Mouse (Mus musculus) limb, embryonic 15.5 days (tissue): Measurements from ENCODE around the gene Mroh8. TPM values are rescaled to one million over a fixed set of nuclear protein-coding genes. Genes with fewer than 3 reads are reported as not detected.

ENCODE experiments used
- ATAC-seq: fragments of 200-750 bp; cut with Nextera tagmentation; 2 replicates; pipeline ENCODE4 v1.8.0; 2017; ENCODE audit warnings: low read depth, moderate TSS enrichment; ENCODE audit not compliant: insufficient number of reproducible peaks, low FRiP score, low TSS enrichment
- H3K27ac ChIP-seq: fragments of 300-500 bp; sonication (generic); 2 replicates; pipeline ENCODE4 v1.5.1; 2015; ENCODE audit warnings: moderate library complexity, mild to moderate bottlenecking, inconsistent platforms
- H3K27me3 ChIP-seq: fragments of 300-500 bp; sonication (generic); 2 replicates; pipeline ENCODE4 v1.6.1; 2015; ENCODE audit warnings: inconsistent platforms
- H3K36me3 ChIP-seq: fragments of 300-500 bp; sonication (generic); 2 replicates; pipeline ENCODE4 v1.6.1; 2015; ENCODE audit warnings: inconsistent platforms
- H3K4me1 ChIP-seq: fragments of 300-500 bp; sonication (generic); 2 replicates; pipeline ENCODE4 v1.6.1; 2015; ENCODE audit warnings: inconsistent platforms
- H3K4me2 ChIP-seq: fragments of 300-500 bp; sonication (generic); 2 replicates; pipeline ENCODE4 v1.6.1; 2015; ENCODE audit warnings: mild to moderate bottlenecking, inconsistent platforms
- H3K4me3 ChIP-seq: fragments of 300-500 bp; sonication (generic); 2 replicates; pipeline ENCODE4 v1.5.1; 2015; ENCODE audit warnings: mild to moderate bottlenecking, inconsistent platforms
- H3K9ac ChIP-seq: fragments of 300-500 bp; sonication (generic); 2 replicates; pipeline ENCODE4 v1.6.1; 2015; ENCODE audit warnings: inconsistent platforms
- H3K9me3 ChIP-seq: fragments of 300-500 bp; sonication (generic); 2 replicates; pipeline ENCODE4 v1.6.1; 2016; ENCODE audit warnings: inconsistent platforms
- WGBS: fragments of 180-500 bp; shearing (Covaris S2); methylation state at CpG from one replicate; pipeline ENCODE4 v1.1.7; 2015; 5-methylcytosine and 5-hydroxymethylcytosine counted together
- polyA plus RNA-seq: library from polyadenylated mRNA; unstranded; fragments of >200 nt; fragmentation: Nextera tagmentation; extraction: Ambion mirVana; gene quantifications from 2 replicates; pipeline ENCODE4 v1.2.1, GENCODE M21; 2015

Mroh8 gene
- polyA plus RNA-seq, 1 experiment from 2014 or later, result 1.0 TPM

DNA sequence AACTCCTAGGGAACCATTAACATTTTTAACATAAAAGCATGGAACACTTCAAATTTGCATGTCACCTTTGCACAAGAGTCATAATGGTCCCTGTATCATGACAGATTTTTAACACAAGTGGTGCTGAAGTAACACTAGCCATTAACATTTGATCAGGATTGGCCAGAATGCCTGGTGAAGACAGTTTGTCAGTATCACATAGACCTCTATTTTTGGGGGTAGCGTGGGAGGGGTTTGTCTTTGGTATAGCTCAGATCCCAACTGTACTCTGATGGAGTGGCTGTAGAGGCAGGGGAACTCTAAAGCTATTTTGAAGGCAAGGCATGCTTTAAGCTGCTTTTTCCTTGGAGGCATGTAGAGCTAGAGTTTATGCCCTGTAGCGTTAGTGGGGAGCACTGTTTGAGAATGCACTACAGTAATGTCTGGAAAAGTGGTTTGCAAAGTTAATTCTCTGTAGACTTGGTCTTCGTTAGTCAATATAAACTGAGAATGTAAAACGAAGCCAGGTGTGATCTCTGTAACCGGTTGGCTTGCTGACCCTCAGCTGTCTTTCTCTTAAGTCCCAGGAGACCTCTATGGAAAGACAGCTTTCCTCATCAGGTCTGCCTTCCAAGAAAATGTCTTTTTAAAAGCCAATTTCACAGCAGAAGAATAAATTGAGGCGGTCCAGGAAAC, 31.8 kb upstream of the Mroh8 start:
- H3K4me3 ChIP-seq, result no peak overlapping the region
- H3K4me1 ChIP-seq, result peaks cover 6% of the 10 kb centered on the region
- no peak overlapping the region for H3K27ac ChIP-seq
- peaks cover 74% of the 10 kb centered on the region for H3K36me3 ChIP-seq
- no peaks in the 10 kb centered on the region for H3K27me3 ChIP-seq
- H3K4me2 ChIP-seq, result no peak overlapping the region
- no peaks in the 10 kb centered on the region for H3K9me3 ChIP-seq
- WGBS, result 78% methylated on average over 6 of the region's 6 CpGs
- H3K9ac ChIP-seq, result no peak overlapping the region
- ATAC-seq, result no peak

DNA sequence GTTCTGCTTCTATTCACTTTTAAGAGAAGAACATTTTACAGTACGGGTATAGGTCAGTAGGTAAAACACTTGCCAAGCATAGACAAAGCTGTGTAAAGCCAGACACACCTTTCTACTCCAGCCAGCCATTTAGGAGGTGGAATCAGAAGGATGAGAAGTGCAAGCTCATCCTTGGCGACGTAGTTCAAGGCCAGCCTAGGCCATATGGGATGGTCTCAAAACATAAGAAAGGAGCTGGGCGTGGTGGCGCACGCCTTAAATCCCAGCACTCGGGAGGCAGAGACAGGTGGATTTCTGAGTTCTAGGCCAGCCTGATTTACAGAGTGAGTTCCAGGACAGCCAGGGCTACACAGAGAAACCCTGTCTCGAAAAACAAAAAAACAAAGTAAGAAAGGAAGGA, 30.3 kb upstream of the Mroh8 start:
- WGBS, result 90% methylated on average over 8 of the region's 8 CpGs

DNA sequence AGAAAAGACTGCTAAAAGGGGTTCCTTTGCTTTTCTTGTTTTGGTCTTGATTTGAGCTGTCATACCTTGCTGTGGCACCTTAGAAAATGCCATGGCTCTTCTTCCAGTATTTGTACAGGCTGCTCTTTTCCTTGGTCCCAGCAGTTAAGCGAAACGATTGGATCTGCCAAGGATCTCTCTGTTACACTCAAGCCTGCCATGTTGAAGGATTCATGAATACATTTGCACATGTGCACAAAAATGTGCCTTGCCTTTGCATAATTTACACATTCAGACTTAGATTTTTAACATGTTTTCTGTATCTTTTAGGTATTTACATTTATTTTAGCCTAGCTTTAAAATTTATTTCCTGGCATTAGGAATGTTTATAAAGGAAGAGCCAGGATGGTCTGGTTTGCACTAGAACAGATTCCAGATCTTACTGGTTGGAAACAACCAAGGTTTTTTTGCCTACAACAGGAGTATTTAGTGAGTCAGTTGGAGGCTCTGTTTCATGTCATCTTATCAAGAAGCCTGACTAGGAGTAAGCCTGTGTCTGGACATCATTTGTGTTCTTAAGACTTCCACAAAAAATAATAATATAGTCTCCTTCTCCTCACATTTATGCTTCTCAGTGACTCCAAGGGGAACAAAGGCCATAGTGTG, 29.0 kb upstream of the Mroh8 start:
- Histone ChIP-seq H3K4me2 (no peak overlapping the region), H3K27ac (no peak overlapping the region; the same call in 1 of the 2 replicates), H3K9ac (no peak overlapping the region), H3K27me3 (no peaks in the 10 kb centered on the region), H3K9me3 (no peaks in the 10 kb centered on the region), H3K4me1 (peaks cover 13% of the 10 kb centered on the region), H3K4me3 (no peak overlapping the region), H3K36me3 (peaks cover 63% of the 10 kb centered on the region)
- ATAC-seq, result no peak
- 85% methylated on average over 2 of the region's 2 CpGs for WGBS

More for the DNA sequence above, 30.3 kb upstream of the Mroh8 start:
- Histone ChIP-seq H3K4me1 (peaks cover 13% of the 10 kb centered on the region), H3K4me3 (no peak overlapping the region), H3K27ac (no peak overlapping the region), H3K9me3 (no peaks in the 10 kb centered on the region), H3K9ac (no peak overlapping the region), H3K27me3 (no peaks in the 10 kb centered on the region), H3K36me3 (peaks cover 63% of the 10 kb centered on the region), H3K4me2 (no peak overlapping the region)
- ATAC-seq, result no peak

DNA sequence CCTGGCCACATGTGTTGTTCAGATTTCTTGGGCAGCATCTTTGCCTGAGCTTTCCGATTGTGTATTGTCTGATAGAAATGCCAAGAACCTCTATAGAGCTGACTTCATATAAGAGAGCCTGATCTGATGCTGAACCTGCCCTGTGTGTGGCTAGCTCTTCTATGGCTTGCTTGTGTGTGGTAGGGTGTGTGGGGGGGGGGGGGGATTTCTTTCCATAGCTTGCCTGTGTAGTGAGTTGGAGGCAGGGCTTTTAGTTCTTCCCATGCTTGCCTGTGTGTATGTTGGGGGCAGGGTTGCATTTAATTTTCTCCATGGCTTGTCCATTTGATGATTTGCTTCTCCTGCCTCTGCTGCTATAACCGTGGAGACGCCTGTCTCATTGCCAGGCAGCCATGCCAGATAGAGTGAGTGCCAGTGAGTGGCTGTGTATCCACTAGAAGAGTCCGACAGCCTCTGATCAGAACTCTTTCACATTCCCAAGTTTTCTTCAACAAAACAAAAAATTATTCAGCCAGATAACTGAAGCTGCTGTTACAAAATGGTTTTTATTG, 28.4 kb upstream of the Mroh8 start:
- Histone ChIP-seq H3K4me3 (no peak overlapping the region), H3K9me3 (no peaks in the 10 kb centered on the region), H3K4me2 (no peak overlapping the region), H3K9ac (no peak overlapping the region), H3K36me3 (peaks cover 63% of the 10 kb centered on the region), H3K27me3 (no peaks in the 10 kb centered on the region), H3K4me1 (peaks cover 13% of the 10 kb centered on the region), H3K27ac (peak overlapping the region; percentile 43; the same call in 1 of the 2 replicates)
- WGBS, result 74% methylated on average over 4 of the region's 4 CpGs
- no peak for ATAC-seq

DNA sequence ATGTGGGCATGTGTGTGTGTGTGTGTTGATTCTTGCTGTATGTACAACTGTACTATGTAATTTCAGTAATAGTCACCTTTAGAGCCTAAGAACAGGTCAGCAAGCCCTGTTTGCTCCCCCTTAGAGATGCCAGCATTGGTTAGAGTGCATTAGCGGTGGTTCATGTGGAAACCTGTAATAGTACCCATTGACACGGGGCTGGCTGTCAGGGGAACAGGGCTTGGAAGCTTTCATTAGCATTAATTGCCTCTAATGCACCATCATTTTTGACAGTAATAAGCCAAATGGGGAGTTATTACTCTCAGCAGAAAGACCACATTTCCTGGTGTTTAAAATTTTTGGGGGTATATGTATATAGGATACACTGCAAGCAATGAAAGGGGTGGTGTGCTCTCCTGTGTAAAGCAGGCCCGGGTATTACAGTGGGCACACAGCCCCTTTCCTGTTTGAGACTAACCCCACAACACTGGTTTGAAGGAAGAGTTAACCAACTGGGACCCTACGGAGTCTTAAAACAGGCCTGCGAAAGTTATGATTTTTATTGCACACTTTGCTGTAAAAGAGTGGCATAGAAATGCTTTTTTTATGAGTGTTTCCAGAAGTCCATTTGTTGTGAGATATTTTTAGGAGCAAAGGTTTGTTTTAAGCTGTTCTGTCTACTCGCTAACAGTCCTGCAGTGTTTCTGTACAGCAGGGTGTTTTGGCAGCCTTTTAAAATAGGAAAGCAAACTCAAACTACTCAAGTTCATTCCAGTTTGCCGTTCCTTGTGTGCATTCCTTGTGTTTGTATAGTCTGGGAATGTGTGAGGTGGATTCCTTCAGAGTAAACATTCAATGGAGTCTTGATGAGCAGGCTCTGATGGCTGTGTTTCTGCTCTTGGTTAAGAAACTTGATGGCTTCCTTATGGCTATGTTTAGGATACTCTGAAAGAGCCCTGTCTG, 27.0 kb upstream of the Mroh8 start:
- Histone ChIP-seq H3K27ac (peak overlapping the region; percentile 43), H3K9me3 (no peaks in the 10 kb centered on the region), H3K36me3 (peaks cover 61% of the 10 kb centered on the region), H3K9ac (no peak overlapping the region), H3K4me2 (no peak overlapping the region), H3K27me3 (no peaks in the 10 kb centered on the region), H3K4me3 (no peak overlapping the region), H3K4me1 (peaks cover 13% of the 10 kb centered on the region)
- peak; percentile 46; the same call in 1 of the 2 replicates for ATAC-seq
- 39% methylated on average over 7 of the region's 7 CpGs for WGBS

DNA sequence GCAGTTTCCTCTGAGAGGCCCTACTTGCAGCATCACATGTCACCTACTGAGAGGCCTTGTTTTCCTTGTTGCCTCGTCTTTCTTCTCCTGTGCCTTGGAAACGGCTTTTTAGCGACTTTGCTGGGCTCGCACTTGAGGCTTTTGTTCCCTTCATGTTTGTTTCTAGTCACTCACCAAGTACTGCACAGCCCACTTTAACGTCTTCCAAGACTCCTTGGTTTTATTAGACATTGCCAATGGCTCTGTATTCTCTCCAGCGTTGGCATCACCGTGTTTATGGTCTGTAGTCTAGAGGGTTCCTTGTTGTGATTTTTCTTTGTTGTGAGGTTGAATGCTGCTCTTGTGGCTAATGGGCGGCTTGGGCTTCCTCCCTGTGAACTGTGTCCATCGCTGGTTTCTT, 23.7 kb upstream of the Mroh8 start:
- H3K27ac ChIP-seq, result no peak overlapping the region
- H3K4me1 ChIP-seq, result peaks cover 13% of the 10 kb centered on the region
- peaks cover 64% of the 10 kb centered on the region for H3K36me3 ChIP-seq
- no peak for ATAC-seq
- H3K9me3 ChIP-seq, result no peaks in the 10 kb centered on the region
- no peak overlapping the region for H3K4me2 ChIP-seq
- 80% methylated on average over 9 of the region's 9 CpGs for WGBS
- no peak overlapping the region for H3K4me3 ChIP-seq
- H3K9ac ChIP-seq, result no peak overlapping the region
- no peaks in the 10 kb centered on the region for H3K27me3 ChIP-seq

DNA sequence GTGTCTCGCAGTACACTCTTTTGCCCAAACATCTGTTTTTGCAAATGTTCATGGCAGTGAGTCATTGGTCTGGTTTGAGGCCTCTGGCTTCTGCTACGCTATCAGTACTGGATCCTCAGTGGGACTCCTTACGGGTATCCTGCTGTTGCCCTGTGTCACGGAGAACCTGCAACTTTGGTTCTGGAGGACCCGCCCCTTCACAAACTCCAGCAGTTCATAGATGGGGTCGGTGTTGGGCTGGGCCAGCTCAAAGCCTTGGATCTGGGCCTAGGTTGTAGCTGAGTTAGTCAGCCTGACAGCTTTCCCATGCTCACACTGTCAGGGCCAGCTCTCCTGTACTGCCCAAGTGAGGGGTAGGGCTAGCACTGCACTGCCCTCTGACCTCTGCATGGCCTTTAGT, 20.7 kb upstream of the Mroh8 start:
- ATAC-seq, result no peak
- Histone ChIP-seq H3K4me3 (no peak overlapping the region), H3K27ac (no peak overlapping the region), H3K4me2 (no peak overlapping the region), H3K36me3 (peaks cover 91% of the 10 kb centered on the region), H3K4me1 (no peaks in the 10 kb centered on the region), H3K9me3 (no peaks in the 10 kb centered on the region), H3K9ac (no peak overlapping the region), H3K27me3 (no peaks in the 10 kb centered on the region)
- WGBS, result 86% methylated on average over 6 of the region's 6 CpGs

DNA sequence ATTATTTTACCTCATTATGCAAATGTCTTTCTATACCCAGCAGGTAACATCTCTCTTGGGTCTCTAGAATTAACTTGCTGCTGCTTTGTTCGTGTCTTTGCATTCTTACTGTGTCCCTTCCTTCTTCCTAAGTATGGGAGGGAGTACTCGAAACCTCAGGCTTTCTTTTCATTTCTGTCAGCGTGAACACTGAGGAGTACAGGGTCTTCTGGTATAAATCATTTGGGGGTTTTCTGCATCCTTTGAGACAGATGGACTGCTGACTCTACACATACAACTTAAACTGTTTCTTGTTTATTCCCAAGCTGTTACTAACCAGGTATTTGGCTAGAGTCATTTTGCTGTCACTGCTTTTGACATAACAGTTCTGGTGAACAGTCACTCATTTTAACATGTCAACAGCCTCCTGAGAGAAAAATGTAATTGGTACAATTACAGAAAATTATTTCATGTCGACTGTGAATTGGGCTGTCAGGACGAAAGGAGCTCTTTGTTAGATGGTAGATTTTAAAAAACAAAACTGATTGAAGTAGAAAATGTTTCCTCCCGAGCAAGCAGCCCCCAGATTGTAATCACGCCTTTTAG, 16.8 kb upstream of the Mroh8 start:
- Histone ChIP-seq H3K9me3 (no peaks in the 10 kb centered on the region), H3K27ac (no peak overlapping the region)

DNA sequence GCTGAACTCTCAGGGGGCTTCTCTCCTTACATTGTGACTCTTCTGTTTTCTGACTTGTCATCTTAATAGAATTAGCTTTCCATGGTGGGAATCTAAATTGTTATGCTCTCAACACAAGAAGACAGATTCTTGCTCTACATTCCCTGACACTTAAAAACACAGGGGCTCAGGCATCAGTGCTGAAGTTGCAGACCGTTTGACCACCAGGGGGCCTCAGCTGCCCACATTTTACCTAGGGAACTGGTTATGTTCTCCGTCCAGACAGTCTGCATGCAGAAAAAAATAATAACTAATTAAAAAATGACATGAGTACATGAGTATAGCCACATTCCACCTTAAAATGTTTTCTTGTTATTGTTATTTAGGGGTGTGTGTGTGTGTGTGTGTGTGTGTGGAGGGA, 12.7 kb upstream of the Mroh8 start:
- H3K36me3 ChIP-seq, result peaks cover 88% of the 10 kb centered on the region
- H3K4me2 ChIP-seq, result no peak overlapping the region
- H3K9ac ChIP-seq, result no peak overlapping the region
- peaks cover 3% of the 10 kb centered on the region; the same call in 1 of the 2 replicates for H3K4me1 ChIP-seq
- no peak for ATAC-seq
- no peaks in the 10 kb centered on the region for H3K27me3 ChIP-seq
- WGBS, result 11% methylated on average over 2 of the region's 2 CpGs
- H3K9me3 ChIP-seq, result no peaks in the 10 kb centered on the region
- H3K4me3 ChIP-seq, result no peak overlapping the region
- H3K27ac ChIP-seq, result no peak overlapping the region

More for the DNA sequence above, 16.8 kb upstream of the Mroh8 start:
- no peak overlapping the region for H3K4me2 ChIP-seq
- H3K27me3 ChIP-seq, result no peaks in the 10 kb centered on the region
- H3K36me3 ChIP-seq, result peaks cover 93% of the 10 kb centered on the region
- ATAC-seq, result no peak
- no peaks in the 10 kb centered on the region for H3K4me1 ChIP-seq
- WGBS, result 80% methylated on average over 7 of the region's 7 CpGs
- no peak overlapping the region for H3K4me3 ChIP-seq
- H3K9ac ChIP-seq, result no peak overlapping the region

DNA sequence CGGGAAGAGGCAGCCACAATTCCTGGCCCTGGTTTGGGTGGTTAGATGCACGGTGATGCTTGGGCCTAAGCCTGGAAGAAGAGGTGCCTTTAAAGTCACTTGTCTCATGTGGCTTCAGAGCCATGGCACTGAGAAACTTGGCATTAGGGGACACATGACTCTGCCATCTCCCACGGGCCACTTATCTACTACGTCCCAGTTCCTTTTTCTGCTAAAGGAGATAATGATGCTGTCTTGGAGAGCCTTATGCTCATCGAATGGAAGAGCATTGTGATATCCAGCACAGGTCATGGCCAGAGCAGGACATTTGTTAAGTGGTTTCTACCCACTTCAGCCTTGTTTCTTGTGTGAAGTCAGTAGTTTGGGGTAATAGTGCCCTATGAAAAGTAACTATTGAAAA, 9.6 kb upstream of the Mroh8 start:
- 96% methylated on average over 5 of the region's 5 CpGs for WGBS
- Histone ChIP-seq H3K4me3 (no peak overlapping the region), H3K9ac (no peak overlapping the region), H3K36me3 (peaks cover 85% of the 10 kb centered on the region), H3K9me3 (no peaks in the 10 kb centered on the region), H3K27me3 (no peaks in the 10 kb centered on the region), H3K4me1 (peaks cover 3% of the 10 kb centered on the region; the same call in 1 of the 2 replicates), H3K27ac (no peak overlapping the region), H3K4me2 (no peak overlapping the region)
- no peak for ATAC-seq

DNA sequence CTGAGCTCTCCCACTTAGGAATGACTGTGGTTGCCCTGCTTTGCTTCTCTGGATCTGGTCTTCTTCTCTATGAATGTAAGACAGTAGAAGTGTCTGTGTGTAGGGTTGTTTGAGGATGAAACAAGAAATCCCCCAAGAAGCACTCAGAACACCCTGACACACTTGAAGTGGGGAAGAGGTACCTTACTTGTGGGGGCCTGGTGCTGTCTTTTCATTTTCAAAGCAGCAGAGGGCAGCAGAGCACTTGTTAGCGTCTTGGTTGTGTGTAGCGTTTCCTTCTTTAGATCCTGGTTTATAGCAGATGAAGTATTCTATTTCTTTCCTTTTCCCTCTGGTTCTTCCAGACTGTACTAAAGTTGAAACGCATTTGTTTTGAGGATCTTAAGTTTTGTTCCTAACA, 8.2 kb upstream of the Mroh8 start:
- peaks cover 3% of the 10 kb centered on the region; the same call in 1 of the 2 replicates for H3K4me1 ChIP-seq
- ATAC-seq, result no peak
- H3K27ac ChIP-seq, result no peak overlapping the region
- H3K4me2 ChIP-seq, result no peak overlapping the region
- H3K36me3 ChIP-seq, result peaks cover 81% of the 10 kb centered on the region
- 5% methylated on average over 3 of the region's 3 CpGs for WGBS
- no peak overlapping the region for H3K9ac ChIP-seq
- no peaks in the 10 kb centered on the region for H3K9me3 ChIP-seq
- no peak overlapping the region for H3K4me3 ChIP-seq
- no peaks in the 10 kb centered on the region for H3K27me3 ChIP-seq
